Mouse (Mus musculus): Measurements from ENCODE around the gene Rps6kl1. TPM values are rescaled to one million over a fixed set of nuclear protein-coding genes. Genes with fewer than 3 reads are reported as not detected.
"Not testable (repeated sequence)": the region's sequence is repeated elsewhere in the genome, so short reads cannot be mapped to it uniquely, and the experiment has no call there.

The Rps6kl1 gene
- total RNA-seq, 4 experiments from 2014 or later: 1.7 to 3.5 (median 2.8) TPM

DNA sequence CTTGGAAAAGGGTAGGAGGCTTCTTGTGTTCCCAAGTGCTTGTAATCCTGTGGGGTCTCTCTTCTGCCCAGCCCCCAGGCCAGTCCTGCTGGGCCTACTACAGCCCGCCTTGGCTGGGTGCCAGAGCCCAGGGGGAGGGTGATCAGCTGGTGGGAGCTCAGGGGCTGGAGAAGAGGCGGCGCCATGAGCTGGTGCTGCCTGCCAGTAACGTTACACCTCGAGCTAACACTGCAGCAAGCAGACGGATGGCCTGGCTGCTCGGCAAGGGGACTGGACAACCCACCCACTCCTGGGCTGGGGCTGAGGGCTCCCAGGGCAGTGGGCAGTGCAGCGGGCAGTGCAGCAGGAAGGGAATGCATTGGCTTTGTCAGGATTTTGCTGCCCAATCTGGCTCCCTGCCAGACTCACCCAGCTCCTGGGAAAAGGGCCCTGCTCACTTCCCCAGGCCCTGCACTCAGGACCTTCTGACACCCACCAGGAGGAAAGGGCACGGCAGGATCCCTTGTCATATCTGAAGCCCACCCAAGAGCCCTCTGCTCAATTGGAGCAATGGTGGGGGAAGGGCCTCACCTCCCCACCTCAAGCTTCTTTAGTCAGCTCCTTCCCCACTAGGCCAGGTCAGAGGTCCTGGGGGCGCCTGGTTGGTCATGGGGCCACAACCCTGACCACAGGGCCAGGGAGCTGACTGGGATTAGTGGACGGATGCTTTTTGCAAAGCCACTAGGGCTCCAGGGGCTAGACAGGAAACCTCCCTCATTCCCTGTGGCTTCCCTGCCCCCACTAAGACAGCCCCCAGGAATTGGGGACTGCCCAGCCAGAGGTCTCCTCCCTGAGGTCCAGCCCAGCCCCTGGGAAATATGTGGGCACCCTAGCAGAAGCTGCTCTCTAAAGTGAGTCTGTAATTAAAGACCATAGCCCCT lies 25.1 kb upstream of the Rps6kl1 start:
- DNase-seq (ENCODE audit: low spot score): no peak

DNA sequence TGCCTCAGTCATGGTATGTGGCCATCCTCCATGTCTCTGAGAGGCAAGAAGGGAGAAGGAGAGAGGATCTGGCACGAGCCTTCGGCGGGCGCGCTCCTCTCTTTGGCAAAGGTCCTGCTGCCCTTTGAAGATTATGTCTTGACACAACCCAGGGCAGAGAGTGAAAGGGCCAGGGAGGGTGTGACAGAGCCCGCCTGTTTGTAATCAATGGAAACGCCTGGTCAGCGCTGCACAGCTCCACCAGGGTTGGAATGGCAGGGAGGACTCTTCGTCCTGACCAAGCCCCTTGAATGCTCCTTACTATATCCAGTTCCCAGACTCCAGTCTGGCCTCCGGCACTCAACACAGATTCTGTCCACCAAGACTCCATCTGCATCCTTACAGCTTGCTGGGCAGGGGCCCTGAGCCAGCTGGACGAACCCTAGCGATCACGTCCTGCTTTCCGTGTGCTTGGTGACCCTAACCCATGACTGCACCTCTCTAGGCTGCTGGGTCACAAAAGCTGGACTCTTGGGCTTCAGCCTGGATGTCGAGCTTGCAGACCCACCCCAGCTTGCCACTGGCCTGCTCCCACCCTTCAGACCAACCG lies 24.1 kb upstream of the Rps6kl1 start:
- DNase-seq (ENCODE audit: low spot score): no peak

DNA sequence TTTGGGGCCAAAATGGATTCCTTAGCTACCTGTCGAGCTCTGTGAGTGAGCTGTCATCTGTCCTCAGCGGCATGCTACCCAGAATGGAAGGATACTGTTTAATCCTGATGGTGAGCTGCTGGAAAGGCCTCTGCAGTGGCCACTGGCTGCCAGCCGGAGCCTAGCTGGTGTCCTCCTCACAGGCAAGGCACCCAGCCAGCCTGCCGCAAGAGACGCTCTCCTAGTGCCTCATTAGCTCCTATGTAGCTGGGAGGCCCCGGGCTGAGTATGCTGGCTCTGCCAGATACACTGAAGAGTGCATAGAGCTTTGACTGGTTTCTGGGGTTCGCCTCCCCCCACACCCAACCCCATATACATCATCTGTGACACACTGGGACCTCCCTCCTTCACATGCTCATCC lies 23.0 kb upstream of the Rps6kl1 start:
- DNase-seq (ENCODE audit: low spot score): no peak

- DNase-seq (ENCODE audit: low spot score): no peak
Measured at GRCm38 (mm10) chr12:85170948-85171307, 19.9 kb upstream of the Rps6kl1 start.

DNA sequence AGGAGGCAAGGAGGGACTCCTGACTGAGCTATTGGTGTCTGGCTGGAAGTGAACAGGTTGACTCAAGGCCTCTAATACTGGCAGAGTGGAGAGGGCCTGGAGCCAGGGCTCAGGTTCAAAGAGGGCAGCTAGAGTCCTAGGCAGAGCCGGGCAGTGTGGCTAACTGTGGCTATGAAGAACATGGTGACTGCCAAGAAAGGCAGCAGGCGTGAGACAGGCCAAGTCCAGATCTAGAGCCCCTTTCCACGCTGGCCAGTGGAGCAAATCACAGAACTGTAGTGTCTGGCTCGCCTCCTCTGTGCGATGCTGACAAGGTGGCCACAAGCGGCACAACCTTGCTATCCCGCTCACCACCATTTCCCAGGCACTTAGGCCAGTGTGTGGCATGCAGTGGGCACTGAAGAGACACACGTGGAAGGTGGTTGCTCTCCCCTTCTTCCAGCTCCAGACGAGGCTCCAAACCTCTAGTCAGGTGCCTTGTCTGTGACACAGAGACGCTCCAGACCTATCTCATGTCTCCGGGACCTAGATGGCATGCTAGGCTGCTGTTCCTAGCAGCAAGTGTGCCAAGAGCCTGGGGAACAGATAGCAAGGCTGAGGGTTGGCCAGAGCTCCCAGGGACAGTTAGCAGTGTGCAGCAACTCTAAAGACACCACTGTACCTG lies 19.4 kb upstream of the Rps6kl1 start:
- DNase-seq (ENCODE audit: low spot score): peak; percentile 53

- no peak for DNase-seq (ENCODE audit: low spot score)
Measured at GRCm38 (mm10) chr12:85169877-85170276, 18.8 kb upstream of the Rps6kl1 start.

DNA sequence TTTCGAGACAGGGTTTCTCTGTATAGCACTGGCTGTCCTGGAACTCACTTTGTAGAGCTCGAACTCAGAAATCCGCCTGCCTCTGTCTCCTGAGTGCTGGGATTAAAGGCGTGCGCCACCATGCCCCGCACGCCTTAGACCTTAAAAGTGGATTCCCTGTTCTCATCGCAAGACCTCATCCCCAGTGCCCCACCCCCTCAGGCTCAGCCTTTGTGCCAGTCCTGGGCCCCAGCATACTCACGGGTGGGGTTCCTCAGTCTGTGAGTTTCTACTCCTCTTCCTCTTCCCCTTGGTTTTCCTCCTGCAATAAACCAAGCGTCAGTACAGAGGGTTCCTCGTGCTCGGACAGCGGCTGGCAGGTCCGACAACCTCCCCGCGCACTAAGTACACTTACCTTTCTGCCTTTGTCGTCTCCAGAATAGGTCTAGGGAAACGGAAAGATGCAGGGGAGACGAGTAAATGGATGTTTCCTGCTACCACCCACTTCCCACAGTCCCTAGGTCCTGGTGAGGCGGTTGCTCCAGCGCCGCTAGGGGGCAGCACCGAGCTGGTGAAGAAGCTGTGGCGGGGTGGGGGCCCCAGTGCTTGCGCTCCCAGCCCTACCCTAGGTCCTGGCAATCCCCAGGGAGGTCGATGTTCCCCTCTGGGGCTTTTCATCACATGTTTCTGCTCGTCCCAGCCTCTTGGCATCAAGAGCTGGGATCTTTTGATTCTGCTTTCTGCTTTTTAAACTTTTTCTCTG lies 18.2 kb upstream of the Rps6kl1 start:
- peak; percentile 86 for DNase-seq (ENCODE audit: low spot score)

DNA sequence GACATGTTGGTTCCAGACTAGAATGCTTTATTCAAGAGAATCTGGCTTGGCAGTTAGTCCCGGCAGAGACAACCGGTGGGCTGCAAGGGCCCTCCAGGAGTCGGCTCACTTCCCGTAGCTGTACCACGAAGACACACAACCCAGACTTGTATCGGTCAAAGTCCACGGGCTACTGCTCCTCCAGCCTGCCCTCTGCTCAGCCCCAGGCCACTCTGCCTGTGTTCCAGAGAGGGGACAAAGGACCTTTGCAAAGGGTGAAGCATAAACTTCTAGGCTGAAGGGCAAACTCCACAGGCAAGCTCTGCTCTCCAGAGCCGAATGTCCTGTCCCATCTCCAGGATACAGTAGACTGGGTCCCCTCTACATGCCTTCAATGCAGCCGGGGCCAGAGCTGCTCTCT lies 15.6 kb upstream of the Rps6kl1 start:
- DNase-seq (ENCODE audit: low spot score): no peak

GRCm38 (mm10) chr12:85164996-85165395 lies 13.9 kb upstream of the Rps6kl1 start:
- DNase-seq (ENCODE audit: low spot score): peak; percentile 59

DNA sequence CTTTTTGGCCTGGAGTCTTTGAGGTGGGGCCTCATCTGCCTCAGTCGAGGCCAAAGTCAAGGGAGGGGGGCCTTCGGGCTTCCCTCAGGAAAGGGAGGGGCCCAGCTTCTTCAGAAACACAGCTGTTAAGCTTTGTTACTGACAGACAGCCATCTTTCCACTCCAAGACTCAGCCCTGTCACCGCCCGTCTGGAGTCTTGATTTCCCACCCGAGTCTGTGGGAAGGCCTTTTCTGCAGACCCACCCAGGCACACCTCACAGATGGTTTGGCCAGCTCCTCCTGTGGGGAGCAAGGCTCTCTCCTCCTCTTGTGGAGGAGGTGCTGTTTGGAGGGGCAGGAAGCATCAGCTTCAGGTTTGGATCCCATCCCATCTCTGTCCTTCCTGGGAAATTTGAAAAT lies 8.5 kb upstream of the Rps6kl1 start:
- DNase-seq (ENCODE audit: low spot score): peak; percentile 75

- no peak for DNase-seq (ENCODE audit: low spot score)
Measured at GRCm38 (mm10) chr12:85158801-85159200, 7.7 kb upstream of the Rps6kl1 start.

GRCm38 (mm10) chr12:85157797-85158460 lies 6.9 kb upstream of the Rps6kl1 start:
- DNase-seq (ENCODE audit: low spot score): no peak

GRCm38 (mm10) chr12:85156324-85156723 lies 5.3 kb upstream of the Rps6kl1 start:
- no peak for DNase-seq (ENCODE audit: low spot score)

DNA sequence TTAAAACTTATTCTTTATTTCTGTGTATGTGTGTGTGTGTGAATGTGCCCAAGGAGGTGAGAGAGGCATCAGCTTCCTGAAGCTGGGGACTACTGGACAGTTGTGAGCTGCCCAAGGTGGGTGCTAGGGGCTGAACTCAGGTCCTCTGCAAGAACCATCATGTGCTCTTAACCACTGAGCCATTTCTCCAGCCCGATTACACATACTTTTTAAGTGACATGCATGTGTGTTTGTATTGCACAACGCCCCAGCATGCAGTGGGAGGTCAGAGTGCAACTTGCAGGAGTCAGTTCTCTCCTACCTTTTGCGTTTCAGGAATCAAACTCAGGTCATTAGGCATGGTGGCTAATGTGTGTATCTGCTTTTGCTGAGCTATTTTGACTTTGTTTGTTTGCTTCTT lies 1.9 kb upstream of the Rps6kl1 start:
- DNase-seq (ENCODE audit: low spot score): no peak

GRCm38 (mm10) chr12:85150321-85151001 lies 603 bp downstream of the Rps6kl1 start:
- no peak for DNase-seq (ENCODE audit: low spot score)

- DNase-seq (ENCODE audit: low spot score): no peak
Measured at GRCm38 (mm10) chr12:85146881-85147280, 4.2 kb downstream of the Rps6kl1 start.

GRCm38 (mm10) chr12:85146355-85146754 lies 4.7 kb downstream of the Rps6kl1 start:
- DNase-seq (ENCODE audit: low spot score): no peak

GRCm38 (mm10) chr12:85145630-85146029 lies 5.4 kb downstream of the Rps6kl1 start:
- DNase-seq (ENCODE audit: low spot score): peak; percentile 55

GRCm38 (mm10) chr12:85144821-85145220 lies 6.2 kb downstream of the Rps6kl1 start:
- DNase-seq (ENCODE audit: low spot score): no peak

DNA sequence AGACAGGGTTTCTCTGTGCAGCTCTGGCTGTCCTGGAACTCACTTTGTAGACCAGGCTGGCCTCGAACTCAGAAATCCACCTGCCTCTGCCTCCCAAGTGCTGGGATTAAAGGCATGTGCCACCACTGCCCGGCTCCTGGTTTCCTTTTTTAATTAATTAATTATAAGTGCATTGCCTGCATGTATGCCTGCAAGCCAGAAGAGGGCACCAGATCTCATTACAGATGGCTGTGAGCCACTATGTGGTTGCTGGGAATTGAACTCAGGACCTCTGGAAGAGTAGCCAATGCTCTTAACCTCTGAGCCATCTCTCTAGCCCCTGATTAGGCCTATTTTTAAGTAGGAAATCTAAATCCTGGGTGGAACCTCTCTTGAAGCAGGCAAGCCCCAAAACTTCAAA lies 6.8 kb downstream of the Rps6kl1 start:
- not testable (repeated sequence) for DNase-seq (ENCODE audit: low spot score)

DNA sequence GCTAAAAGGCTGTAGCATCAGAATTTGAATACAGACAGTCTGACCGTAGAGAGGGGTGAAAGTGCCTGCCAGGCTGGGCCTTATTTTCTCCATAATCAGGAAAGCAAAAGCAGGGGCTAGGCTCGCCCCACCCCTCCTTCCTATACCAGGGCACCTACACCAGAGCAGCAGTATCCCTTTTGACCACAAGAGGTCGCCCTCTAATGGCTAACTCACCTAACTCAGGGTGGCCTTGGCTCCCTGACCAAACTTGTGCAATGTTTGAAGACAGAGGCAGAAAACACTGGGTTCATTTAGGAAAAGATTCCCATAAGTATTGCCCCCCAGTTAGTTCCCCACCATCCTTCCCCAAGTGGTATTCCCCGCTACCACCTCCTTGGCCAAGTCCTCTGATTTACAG lies 8.3 kb downstream of the Rps6kl1 start:
- peak; percentile 87 for DNase-seq (ENCODE audit: low spot score)

Data from heart, adult 8-10 months (tissue).